Mouse (Mus musculus): ENCODE measurements around the gene Edem1.

DNA sequence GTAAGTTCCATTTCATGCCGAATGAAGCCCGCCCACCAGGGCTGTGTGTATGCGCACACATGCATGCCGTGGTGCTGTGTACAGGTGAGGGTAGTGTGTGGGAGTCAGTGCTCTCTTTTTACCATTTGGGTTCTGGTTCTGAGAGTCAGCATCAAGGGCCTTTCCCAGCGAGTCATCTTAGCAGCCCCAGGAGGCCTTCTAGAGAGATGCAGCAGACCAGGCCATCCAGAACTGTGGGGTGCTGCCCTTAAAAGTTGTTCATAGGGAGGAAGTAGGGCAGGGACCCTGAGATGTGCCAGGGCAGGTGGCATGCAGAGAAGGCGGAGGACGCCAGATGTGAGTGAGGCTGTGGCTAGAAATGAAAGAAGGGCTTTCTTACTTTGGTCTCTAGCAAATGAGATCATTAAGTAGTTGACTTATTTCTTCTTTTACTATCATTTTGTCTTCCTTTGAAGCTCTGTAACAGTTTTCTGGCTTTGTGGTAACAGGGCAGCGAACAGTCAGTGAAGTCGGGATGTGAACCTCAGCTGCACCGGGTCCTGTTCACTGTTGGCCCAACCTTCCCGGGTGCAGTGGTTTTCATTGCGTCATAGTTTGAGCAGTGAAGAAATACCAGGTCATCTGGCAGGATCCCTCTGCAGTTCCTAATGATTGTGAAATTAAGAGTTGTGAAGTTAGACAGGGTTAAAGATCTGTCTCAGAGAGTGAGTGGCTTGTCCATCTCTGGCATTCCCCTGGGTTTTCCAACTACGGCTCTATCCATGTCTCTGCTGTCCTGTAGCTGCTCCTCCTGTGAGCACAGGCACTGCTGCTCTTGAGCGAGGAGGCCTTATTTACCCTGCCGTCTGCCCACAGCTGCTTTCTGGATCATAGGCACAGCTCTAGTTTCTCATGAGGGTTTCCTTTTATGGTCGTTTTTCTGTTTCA is 7.6 kb downstream of the Edem1 start:
- TF ChIP-seq POLR2A (IDR thresholded peaks at IDR 0.05; ENCODE audit: control insufficient read depth, extremely low read depth, insufficient read depth, low read length, poor library complexity) (peak; percentile 50), CTCF (IDR thresholded peaks at IDR 0.05; ENCODE audit: borderline replicate concordance, control insufficient read depth, extremely low read depth, insufficient read depth, low read length, poor library complexity) (0 out of 2 replicates have a peak, but pooled peaks have one; percentile 22)

Measured in thymus, adult 2 months (tissue).